Mouse (Mus musculus): Measurements from ENCODE around the gene Mocs1.

Mocs1 gene

GRCm38 (mm10) chr17:49428239-49428688, at the start of gene Mocs1:
Gene Mocs1, plus strand, starts transcription at chr17:49428362.
- peak; percentile 89 for DNase-seq (ENCODE audit: low spot score)

DNA sequence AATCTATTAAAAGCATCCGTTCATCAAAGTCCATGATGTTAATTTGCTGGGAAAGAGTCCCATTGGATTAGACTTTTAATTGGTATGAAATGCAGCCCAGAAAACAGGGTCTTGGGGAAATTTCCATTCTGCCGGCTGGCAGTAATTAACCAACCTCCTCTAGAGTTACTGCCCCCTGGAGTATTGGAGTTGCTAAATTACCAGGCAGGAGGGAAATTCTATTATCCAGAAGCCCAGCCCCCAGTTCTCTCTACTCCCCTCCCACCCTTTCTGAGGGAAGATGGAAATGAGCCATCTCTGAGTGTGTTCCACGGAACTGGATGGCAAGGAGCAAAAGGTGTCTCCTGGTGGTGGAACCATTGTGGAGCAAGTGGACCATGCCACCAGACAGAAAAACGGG, 48.5 kb upstream of the Mocs1 start:
- DNase-seq (ENCODE audit: low spot score) = no peak

DNA sequence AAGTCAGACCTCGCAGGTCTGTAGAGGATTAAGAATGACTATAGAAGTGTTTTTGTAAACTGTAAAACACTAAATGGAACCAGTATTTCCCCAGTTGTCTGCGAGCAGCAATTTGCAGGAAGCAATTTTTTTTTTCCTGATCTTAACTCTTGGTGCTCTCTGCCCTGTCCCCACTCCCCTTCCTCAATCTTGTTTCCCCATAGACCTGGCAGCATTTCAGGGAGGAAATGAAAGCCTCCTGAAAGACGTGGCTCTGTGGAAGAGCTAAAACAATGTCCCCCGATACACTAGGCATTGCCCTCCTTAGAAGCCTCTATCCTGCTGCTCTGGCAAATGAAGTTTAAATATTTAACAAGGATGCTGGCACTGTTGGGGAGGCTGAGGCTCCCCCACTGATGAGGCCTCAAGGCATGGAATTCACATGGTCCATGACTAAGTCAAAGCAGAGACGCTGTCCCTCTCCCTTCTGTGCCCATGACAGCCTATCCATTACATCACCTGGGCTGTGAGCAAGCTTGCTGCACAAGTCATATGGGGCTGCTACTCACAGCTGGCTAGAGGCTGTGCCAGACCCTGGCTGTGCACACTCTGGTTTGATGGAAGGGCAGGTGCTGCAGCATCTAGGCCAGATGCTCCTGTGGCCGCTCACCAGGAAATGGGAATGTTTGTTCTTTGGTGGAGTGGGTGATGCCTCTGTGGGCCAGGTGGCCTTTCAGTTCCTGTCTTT, 43.8 kb upstream of the Mocs1 start:
- no peak for DNase-seq (ENCODE audit: low spot score)

- no peak for DNase-seq (ENCODE audit: low spot score)
Measured at GRCm38 (mm10) chr17:49387741-49388140, 40.4 kb upstream of the Mocs1 start.

GRCm38 (mm10) chr17:49392751-49393150, 35.4 kb upstream of the Mocs1 start:
- no peak for DNase-seq (ENCODE audit: low spot score)

- no peak for DNase-seq (ENCODE audit: low spot score)
Measured at GRCm38 (mm10) chr17:49394836-49395235, 33.3 kb upstream of the Mocs1 start.

DNA sequence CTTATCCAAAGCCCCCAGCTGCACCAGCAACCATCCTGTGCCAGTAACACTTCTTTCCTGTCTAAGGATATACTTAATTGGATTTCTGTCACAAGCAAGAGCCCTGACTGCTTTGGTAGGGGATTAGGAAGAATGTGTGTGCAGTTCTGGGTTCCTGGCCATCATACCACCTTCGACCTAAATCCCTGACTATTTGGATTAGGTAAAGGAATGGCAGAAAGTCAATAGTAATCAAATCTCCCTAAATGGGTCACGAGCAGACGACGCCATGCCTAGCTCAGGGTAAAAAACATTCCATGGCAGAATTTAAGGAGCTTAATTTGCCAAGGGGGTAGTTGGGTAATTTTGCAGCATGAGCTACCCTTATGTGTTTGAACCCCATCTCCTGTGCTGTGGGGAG, 28.6 kb upstream of the Mocs1 start:
- no peak for DNase-seq (ENCODE audit: low spot score)

GRCm38 (mm10) chr17:49400130-49400529, 28.0 kb upstream of the Mocs1 start:
- DNase-seq (ENCODE audit: low spot score) = peak; percentile 70

DNA sequence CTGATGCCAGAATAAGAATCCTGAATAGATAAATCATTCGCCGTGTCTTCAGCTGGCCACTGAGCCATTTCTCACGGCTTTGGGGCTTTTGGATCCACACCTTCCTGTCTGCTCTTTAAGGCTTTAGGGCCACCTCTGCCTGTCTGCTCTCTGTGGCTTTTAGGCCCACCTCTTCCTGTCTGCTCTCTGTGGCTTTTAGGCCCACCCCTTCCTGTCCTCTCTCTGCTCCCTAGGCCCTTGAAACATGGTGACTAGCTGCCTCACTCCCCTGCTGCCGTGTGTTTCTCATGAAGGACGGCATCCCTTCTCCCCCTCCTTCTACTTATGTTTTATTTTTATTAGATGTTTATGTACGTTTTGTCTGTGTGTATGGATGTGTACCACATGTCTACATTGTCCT, 25.0 kb upstream of the Mocs1 start:
- no peak for DNase-seq (ENCODE audit: low spot score)

DNA sequence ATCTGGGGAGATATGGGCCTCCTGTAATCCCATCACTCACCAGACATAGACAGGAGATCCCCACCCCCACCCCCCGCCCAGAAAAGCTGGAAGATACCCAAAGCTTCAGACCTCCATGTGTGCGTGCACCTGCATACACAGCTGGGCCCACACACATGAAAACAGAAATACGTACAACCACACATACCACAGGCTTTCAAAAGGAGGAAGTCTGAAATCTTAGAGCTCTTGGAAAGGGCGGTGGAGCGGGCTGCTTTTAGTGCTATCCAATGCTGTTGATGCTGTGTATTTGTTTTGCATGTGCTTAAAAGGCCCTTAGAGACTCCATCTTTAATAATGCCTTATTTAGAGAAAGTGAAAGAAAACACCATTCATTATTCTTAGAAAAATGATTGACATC, 22.2 kb upstream of the Mocs1 start:
- no peak for DNase-seq (ENCODE audit: low spot score)

DNA sequence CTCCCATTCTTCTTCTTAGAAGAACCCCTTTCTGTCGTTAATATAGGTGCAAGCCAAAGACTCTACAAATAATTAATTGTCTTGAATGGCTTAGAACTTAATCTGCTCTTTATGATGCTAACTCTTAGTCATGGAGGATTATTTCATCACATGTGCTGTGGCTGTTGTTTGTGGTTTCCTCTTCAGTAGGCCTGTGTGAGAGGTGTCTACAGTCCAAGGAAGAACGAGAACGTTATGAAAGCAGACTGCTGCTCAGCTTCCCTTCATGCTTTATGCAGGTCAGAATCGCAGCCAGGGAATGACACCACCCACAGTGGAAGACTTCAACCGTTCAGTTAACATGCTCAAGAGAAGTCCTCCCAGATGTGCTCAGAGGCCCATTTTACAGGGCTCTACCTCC, 15.2 kb upstream of the Mocs1 start:
- no peak for DNase-seq (ENCODE audit: low spot score)

DNA sequence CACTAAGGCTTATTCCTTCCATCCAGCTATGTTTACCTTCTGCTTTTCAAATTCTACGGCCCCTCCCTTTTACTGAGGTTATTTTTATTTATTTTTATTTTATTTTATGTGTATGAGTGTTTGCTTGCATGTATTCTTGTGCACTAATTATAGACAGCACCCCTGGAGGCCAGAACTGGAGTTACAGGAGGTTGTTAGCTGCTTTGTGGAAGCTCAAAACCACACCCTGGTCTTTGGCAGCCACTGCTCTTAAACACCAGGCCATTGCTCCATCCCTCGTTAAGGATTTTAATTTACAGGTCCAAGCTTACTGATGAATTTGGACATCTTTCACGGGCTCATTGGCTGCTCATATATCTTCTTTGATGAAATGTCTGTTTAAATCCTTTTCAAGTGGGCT, 14.6 kb upstream of the Mocs1 start:
- DNase-seq (ENCODE audit: low spot score) = no peak

GRCm38 (mm10) chr17:49416228-49416627, 11.9 kb upstream of the Mocs1 start:
- no peak for DNase-seq (ENCODE audit: low spot score)

- DNase-seq (ENCODE audit: low spot score) = no peak
Measured at GRCm38 (mm10) chr17:49419813-49420212, 8.3 kb upstream of the Mocs1 start.

DNA sequence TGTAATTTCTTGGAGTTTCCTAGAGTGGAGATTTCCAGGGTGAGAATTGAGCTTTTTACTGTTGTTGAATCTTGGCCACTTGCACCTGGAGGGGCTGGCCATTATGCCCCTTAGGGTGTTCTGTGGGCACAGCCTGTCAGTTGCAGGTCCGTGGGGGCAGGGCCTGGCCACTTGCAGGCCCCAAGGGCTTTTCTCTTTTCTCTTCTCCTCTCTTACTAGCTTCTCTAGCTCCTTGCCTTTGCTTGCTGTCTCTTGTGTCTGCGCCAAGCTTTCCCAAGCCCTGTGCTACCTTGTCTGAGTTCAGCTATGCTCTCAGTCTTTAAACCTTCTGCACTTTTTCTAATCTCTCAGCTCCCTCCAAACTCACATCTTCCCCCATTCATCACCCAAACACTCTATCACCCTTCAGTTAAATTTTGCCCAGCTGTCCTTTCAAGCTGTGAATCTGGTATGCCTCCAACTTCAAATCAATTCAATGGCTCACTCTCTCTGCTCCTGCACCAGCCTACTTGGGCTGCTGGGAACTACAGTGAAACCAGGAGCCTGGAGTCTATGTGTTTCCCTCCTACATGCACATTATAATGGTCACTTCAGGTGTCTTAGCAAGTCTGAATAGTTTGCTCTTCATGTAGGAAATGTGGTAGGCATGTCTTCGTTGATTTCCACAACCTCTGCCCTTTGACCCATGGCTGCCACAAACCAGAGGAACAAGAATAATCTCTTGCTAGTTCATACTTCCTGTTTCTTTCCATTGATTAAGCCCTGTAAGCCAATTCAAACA, 5.7 kb upstream of the Mocs1 start:
- peak; percentile 2 for DNase-seq (ENCODE audit: low spot score)

GRCm38 (mm10) chr17:49423067-49423325, 5.2 kb upstream of the Mocs1 start:
- no peak for DNase-seq (ENCODE audit: low spot score)

DNA sequence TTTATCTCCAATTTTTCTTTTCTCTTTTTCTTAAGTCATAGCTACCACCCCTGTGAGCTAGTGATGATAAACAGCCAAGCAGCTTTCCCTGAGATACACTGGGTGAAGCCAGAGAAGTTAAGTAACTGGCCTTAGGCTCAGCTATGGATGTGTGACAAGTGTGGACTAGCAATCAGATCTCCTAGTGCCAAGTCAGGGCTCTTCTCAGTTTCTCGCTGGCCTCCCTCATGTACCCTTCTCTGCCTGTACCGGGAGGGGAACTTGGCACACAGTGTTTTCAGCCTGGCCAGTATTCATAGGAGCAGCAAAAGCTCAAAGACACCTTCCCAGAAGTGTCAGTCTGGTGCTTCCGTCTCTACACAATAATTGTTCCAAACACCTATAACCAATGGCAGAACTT, 4.3 kb upstream of the Mocs1 start:
- no peak for DNase-seq (ENCODE audit: low spot score)

- DNase-seq (ENCODE audit: low spot score) = peak; percentile 4
Measured at GRCm38 (mm10) chr17:49427631-49428238, 427 bp upstream of the Mocs1 start.

DNA sequence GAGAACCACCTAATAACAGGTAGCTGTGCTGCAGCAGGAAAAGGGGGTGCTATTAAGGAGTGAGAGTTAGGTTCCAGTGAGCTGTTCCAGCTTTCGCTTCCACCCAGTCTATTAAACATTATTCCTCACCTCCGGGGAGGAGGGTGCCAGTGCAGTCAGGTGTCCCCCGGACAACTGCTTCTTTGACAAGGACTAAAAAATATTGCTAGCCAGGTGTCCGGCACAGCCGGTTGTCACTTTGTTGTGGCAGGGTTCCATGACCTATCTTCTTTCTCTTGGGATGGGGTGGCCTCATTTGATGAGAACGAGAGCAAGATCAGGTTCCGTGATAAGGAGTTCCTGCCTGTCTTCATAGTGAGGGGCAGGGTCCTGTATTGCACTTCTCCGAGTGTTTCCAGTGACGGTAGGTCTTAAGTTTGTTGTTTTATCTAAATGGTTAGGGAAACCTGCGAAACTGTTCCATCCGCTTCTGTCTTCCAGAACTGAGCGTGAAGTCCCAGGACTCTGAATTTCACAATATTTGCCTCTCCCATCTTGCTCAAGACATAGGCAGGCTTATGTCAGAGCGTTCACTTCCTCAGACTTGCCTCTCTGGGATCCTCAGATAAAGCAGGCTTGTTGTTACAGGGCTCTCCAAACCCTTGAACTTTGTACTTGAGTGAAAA, 721 bp downstream of the Mocs1 start:
- DNase-seq (ENCODE audit: low spot score) = no peak

GRCm38 (mm10) chr17:49429471-49430129, 1.4 kb downstream of the Mocs1 start:
- no peak for DNase-seq (ENCODE audit: low spot score)

DNA sequence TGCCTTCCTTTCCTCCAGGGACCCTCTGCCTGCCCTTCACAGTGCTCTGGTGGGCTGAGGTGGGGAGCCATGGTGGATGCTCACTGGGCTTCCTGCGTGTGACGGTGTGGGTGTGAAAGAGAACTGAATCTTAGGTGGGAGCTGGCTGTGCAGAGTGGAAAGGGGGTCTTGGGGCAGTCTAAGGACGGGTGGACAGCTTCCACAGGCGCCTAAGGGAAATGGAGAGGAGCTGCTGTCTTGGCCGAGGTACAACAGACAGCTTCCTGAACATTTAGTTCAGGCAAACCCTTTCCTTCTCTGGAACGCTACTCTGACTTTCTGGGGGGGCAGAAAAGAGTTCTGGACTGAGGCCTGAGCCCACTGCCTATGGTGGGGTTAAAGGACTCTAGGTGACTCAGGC, 2.0 kb downstream of the Mocs1 start:
- DNase-seq (ENCODE audit: low spot score) = no peak

GRCm38 (mm10) chr17:49431176-49431575, 3.0 kb downstream of the Mocs1 start:
- no peak for DNase-seq (ENCODE audit: low spot score)
